Mouse (Mus musculus) stomach, embryonic 15.5 days (tissue): ENCODE results near the gene Dennd5a. TPM values are rescaled to one million over a fixed set of nuclear protein-coding genes. Genes with fewer than 3 reads are reported as not detected.
A peak's percentile ranks its signal among the peaks of the same experiment; 100 is the strongest.

Experiments used
- ATAC-seq: fragments of 200-750 bp; cut with Nextera tagmentation; 2 replicates; pipeline ENCODE4 v1.8.0; 2017; ENCODE audit warnings: low read depth, moderate number of reproducible peaks, moderate TSS enrichment; ENCODE audit not compliant: insufficient read depth, low FRiP score
- H3K27ac ChIP-seq: fragments of 300-500 bp; sonication (generic); 2 replicates; pipeline ENCODE4 v1.5.1; 2015; ENCODE audit warnings: mild to moderate bottlenecking, inconsistent platforms
- H3K27me3 ChIP-seq: fragments of 300-500 bp; sonication (generic); replicated peaks from 2 replicates; pipeline ENCODE4 v1.6.1; 2015; ENCODE audit warnings: inconsistent platforms
- H3K36me3 ChIP-seq: fragments of 300-500 bp; sonication (generic); 2 replicates; pipeline ENCODE4 v1.6.1; 2015; ENCODE audit warnings: inconsistent platforms
- H3K4me1 ChIP-seq: fragments of 300-500 bp; sonication (generic); 2 replicates; pipeline ENCODE4 v1.6.1; 2015; ENCODE audit warnings: inconsistent platforms
- H3K4me2 ChIP-seq: fragments of 300-500 bp; sonication (generic); 2 replicates; pipeline ENCODE4 v1.6.1; 2015; ENCODE audit warnings: mild to moderate bottlenecking, inconsistent platforms
- H3K4me3 ChIP-seq: fragments of 300-500 bp; sonication (generic); replicated peaks from 2 replicates; pipeline ENCODE4 v1.5.1; 2015; ENCODE audit warnings: inconsistent platforms
- H3K9ac ChIP-seq: fragments of 300-500 bp; sonication (generic); 2 replicates; pipeline ENCODE4 v1.6.1; 2015; ENCODE audit warnings: inconsistent platforms
- H3K9me3 ChIP-seq: fragments of 300-500 bp; sonication (generic); 2 replicates; pipeline ENCODE4 v1.6.1; 2016; ENCODE audit warnings: inconsistent platforms
- WGBS: fragments of 180-500 bp; shearing (Covaris S2); methylation state at CpG from one replicate; pipeline ENCODE4 v1.1.7; 2015; 5-methylcytosine and 5-hydroxymethylcytosine counted together
- polyA plus RNA-seq: library from polyadenylated mRNA; unstranded; fragments of >200 nt; fragmentation: Nextera tagmentation; extraction: Ambion mirVana; gene quantifications from 2 replicates; pipeline ENCODE4 v1.2.1, GENCODE M21; 2015

The Dennd5a gene
- polyA plus RNA-seq, 1 experiment from 2014 or later = 31.1 TPM

DNA sequence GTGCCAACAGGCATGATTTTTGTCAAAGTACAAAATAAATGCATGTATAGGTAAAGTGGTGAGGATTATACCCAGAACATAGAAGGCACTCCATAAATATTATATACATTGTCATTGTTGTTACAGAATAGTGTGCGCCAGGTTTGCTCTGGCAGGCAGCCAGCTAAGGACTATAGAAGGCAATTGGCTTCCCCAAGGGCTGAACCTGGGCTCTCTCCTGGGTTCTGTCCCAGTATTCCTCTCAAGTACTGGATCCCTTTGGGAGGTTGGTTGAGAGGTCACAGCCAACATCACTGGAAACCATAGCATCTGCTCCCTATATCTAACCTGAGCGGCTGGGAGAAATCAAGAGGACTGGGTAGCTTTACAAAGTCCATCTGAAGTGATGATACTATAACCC, 1.3 kb upstream of the Dennd5a start:
- H3K4me2 ChIP-seq = no peak overlapping the region
- no peak for ATAC-seq
- H3K36me3 ChIP-seq = no peaks in the 10 kb centered on the region
- H3K4me1 ChIP-seq = 0 out of 2 replicates have a peak, but pooled peaks cover 10% of the 10 kb centered on the region
- no peak overlapping the region for H3K4me3 ChIP-seq
- H3K27me3 ChIP-seq = no peaks in the 10 kb centered on the region
- no peaks in the 10 kb centered on the region for H3K9me3 ChIP-seq
- WGBS = 71% methylated on average over 2 of the region's 2 CpGs
- H3K27ac ChIP-seq = no peak overlapping the region
- H3K9ac ChIP-seq = no peak overlapping the region

DNA sequence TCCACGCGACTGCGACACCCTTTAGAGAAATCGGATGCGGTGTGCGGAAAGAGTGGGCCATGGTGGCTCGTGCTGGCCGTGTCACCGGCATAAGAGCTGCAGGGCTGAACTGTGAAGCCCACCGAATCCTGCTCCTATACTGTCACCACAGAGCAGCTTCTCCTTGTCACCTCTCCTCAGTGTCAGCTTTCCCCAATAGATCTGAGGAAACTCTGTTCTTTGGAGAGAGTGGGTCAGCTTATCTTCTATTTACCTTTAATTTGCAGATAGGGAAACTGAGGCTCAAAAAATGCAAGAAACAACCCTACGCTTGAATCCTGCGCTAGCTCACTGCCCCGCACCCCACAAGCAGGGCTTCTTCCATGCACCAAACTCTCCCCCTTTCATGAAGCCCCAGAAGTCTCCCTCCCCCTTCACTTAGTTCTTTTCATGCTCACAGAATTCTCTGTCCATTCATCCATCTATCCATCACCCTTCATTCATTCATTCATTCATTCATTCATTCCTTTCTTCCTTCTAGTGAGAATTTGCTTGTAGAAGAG, 414 bp upstream of the Dennd5a start:
- Histone ChIP-seq H3K27ac (peak overlapping the region; percentile 89), H3K9ac (peak overlapping the region; percentile 70), H3K9me3 (no peaks in the 10 kb centered on the region), H3K4me3 (peak overlapping the region; percentile 82), H3K4me2 (peak overlapping the region; percentile 86), H3K36me3 (no peaks in the 10 kb centered on the region), H3K27me3 (no peaks in the 10 kb centered on the region), H3K4me1 (0 out of 2 replicates have a peak, but pooled peaks cover 10% of the 10 kb centered on the region)
- WGBS = 10% methylated on average over 13 of the region's 13 CpGs
- ATAC-seq = peak; percentile 1; the same call in 1 of the 2 replicates

DNA sequence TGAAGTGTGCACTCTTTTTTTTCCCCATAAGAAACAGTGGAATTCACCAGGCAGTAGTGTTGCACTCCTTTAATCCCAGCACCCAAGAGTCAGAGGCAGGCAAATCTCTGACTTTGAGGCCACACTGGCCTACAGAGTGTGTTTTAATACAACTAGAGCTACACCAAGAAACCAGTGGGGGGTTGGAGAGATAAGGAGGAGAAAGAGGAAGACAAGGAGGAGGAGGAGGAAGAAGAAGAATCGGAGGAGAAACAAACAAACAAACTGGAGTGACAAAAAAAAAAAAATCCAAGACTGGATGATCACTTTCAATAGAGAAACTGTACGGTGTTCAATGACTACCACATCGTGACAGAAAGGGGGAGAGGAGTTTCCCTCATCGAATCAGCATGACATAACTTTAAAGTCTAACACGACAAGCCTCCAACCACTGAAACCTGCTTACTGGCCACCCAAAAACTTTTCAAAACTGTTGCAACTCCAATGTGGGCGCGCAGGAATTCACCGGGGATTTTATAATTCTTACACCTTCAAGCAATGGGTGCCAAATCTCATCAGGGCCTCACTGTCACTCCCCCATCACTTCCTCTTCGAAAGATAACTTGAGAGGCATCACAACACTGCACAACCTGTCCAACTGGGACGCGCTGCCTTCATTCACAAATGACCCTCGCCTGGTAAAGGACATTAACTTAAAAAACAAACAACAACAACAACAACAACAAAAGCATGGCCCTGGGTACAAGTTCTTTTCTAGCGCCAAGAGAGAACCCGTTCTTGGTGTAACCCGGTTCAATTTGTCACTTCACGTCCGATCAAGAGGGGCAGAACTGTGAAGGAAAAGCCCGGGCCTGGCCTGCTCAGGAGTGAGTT, 1.2 kb downstream of the Dennd5a start:
- no peaks in the 10 kb centered on the region for H3K36me3 ChIP-seq
- H3K27me3 ChIP-seq = no peaks in the 10 kb centered on the region
- peak overlapping the region; percentile 82 for H3K4me3 ChIP-seq
- peak overlapping the region; percentile 70; the same call in 1 of the 2 replicates for H3K9ac ChIP-seq
- H3K4me2 ChIP-seq = peak overlapping the region; percentile 86
- H3K9me3 ChIP-seq = no peaks in the 10 kb centered on the region
- no peak for ATAC-seq
- H3K27ac ChIP-seq = peak overlapping the region; percentile 89
- 7% methylated on average over 18 of the region's 18 CpGs for WGBS
- H3K4me1 ChIP-seq = 0 out of 2 replicates have a peak, but pooled peaks cover 19% of the 10 kb centered on the region

DNA sequence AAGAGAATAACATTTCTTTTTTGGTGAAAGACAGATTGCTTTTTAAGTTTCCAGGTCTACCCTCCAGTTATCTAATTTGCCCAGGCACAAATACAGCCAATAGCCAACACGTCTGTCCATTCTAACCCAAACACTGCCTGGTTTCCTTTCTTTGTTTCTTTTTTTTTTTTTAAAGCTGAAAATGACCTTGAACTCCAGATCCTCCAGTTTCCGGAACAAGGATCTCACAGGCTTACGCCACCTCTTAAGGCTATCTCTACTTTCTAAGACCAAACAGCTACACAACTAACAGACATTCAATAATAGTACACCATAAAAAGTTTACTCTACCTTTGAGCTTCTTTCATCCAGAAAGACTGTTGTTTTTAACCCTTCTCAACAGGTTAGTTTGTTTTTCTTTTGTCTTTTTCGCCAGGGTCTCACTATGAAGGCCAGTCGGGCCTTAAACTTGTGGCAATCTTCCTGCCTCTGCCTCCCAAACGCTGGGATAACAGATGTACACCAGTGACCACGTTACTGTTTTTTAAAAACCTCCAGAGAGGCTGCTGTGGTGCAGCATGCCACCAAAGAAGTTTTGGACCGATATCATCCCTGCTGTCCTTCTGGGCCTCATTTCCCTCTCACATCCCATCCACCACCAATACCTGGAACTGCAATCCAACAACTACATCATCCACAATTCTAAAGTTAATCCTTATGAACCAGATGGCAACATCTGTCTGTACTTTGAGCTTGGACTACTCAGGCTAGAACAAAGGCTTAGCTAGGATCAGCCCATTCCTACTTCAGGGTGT, 2.1 kb downstream of the Dennd5a start:
- 61% methylated on average over 8 of the region's 8 CpGs for WGBS
- Histone ChIP-seq H3K4me1 (0 out of 2 replicates have a peak, but pooled peaks cover 19% of the 10 kb centered on the region), H3K9ac (no peak overlapping the region), H3K27me3 (no peaks in the 10 kb centered on the region), H3K9me3 (no peaks in the 10 kb centered on the region), H3K4me2 (peak overlapping the region; percentile 86), H3K4me3 (peak overlapping the region; percentile 82), H3K36me3 (no peaks in the 10 kb centered on the region), H3K27ac (no peak overlapping the region)
- no peak for ATAC-seq

DNA sequence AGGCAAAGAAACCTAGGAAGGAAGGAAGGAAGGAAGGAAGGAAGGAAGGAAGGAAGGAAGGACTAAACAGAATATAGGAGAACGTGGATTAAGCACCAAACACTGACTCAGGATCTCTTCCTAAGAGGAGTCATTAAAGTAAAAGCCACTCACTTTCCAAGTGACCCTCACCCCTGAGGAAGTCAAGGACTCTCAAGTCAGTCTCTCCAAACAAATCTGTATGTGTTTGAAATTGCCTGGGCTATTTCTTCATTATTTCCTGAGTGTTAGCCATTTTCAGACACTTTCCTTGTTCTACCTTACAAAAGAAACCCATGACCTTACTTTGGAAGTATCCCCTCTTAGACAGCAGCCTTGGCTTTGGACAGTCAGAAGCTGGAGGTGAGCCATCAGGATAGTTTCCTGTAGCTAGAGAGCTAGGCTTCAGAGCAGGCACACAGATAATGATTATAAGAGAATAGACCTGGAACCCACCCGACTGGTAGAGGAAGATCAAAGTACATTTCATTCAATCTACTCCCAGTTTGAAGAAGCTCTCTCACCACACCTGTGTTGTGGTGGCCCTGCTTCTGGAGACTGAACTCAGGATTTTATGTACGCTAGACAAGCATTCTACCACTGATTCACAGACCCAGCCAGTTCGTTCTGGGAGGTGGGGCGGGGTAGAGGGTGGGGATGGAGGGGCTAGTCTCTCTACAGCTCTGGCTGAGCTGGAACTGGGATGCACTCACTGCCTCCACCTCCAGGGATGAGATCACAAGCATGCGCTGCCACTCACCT, 5.5 kb downstream of the Dennd5a start:
- H3K4me3 ChIP-seq = no peak overlapping the region
- no peak for ATAC-seq
- H3K27ac ChIP-seq = no peak overlapping the region
- H3K9me3 ChIP-seq = no peaks in the 10 kb centered on the region
- no peak overlapping the region for H3K4me2 ChIP-seq
- 54% methylated on average over 6 of the region's 6 CpGs for WGBS
- no peaks in the 10 kb centered on the region for H3K27me3 ChIP-seq
- no peak overlapping the region for H3K9ac ChIP-seq
- 0 out of 2 replicates have a peak, but pooled peaks cover 15% of the 10 kb centered on the region for H3K4me1 ChIP-seq
- H3K36me3 ChIP-seq = no peaks in the 10 kb centered on the region

DNA sequence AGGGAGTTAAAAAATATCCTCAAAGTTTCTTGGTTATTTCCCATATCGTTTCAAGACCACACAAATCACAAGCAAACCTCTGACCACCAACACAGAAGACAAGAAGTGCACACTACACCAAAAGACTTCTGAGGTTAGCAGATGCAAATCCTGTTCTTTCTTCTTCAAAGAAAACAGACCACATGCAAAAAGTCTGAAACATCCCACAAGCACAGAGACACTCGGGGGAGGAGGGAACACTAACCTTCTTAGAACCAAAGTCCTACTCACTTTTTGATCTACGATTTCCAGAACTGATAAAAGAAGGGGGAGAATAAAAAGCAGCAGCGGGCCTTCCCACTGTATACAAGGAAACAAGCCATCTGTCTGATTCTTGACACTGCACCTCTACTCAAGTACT, 9.0 kb downstream of the Dennd5a start:
- ATAC-seq = no peak
- H3K4me2 ChIP-seq = no peak overlapping the region
- H3K9ac ChIP-seq = no peak overlapping the region
- H3K4me3 ChIP-seq = no peak overlapping the region
- WGBS = 72% methylated on average over 4 of the region's 4 CpGs
- H3K27me3 ChIP-seq = no peaks in the 10 kb centered on the region
- H3K9me3 ChIP-seq = no peaks in the 10 kb centered on the region
- H3K27ac ChIP-seq = no peak overlapping the region
- H3K36me3 ChIP-seq = no peaks in the 10 kb centered on the region
- 0 out of 2 replicates have a peak, but pooled peaks cover 9% of the 10 kb centered on the region for H3K4me1 ChIP-seq

DNA sequence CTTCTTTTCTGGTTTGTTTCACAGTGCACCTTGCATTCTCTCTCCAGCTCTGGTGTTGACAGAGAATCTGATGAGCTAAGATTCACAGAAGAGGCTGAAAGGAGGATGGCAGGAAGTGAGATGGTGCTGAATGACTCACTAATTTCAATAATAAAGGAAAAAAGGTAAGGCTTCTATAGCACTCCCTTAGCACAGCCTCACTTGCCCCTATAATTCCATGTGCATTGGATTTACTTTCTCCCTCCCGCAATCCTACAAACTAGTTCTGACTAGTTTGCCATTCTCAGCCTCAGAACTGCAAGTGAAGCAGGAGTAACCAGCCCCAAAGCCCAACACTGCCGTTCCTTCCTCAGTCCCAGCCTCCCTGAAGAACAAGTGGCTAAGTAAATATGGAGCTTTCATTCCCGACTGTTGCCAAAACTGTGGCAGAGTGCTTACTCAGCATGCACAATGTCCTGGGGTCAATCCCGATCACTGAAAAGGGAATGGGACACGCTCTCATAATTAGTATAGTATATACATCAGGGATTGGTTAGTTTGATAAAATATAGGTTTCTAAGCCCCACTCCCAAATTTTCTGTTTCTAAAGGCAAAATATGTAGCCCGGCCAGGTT, 15.7 kb downstream of the Dennd5a start:
- H3K36me3 ChIP-seq = no peaks in the 10 kb centered on the region
- peak overlapping the region; percentile 57; the same call in 1 of the 2 replicates for H3K27ac ChIP-seq
- no peaks in the 10 kb centered on the region for H3K9me3 ChIP-seq
- WGBS = 53% methylated on average over 6 of the region's 6 CpGs
- H3K4me2 ChIP-seq = no peak overlapping the region; the same call in 1 of the 2 replicates
- H3K4me3 ChIP-seq = no peak overlapping the region
- no peaks in the 10 kb centered on the region for H3K27me3 ChIP-seq
- H3K4me1 ChIP-seq = 0 out of 2 replicates have a peak, but pooled peaks cover 4% of the 10 kb centered on the region
- no peak overlapping the region for H3K9ac ChIP-seq
- no peak; the same call in 1 of the 2 replicates for ATAC-seq

DNA sequence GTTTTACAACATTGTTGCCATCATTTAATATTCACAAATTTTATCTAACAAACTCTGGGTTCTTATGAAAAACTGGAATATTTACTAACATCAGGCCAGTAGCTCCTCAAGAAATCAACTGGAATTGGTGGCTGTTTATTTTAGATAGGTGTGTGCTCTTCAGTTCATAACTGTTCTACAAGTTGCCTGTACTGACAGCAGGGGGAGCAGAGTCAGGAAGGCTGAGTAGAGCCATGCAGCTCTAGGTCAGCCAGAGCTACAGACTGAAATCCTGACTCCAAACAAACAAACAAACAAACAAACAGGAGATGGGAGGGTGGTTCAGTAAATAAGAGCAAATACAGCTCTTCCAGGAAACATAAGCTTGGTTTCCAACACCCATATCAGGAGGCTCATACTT, 30.6 kb downstream of the Dennd5a start:
- Histone ChIP-seq H3K4me1 (no peaks in the 10 kb centered on the region), H3K27ac (no peak overlapping the region), H3K4me2 (no peak overlapping the region), H3K36me3 (peaks cover 21% of the 10 kb centered on the region), H3K9ac (no peak overlapping the region), H3K4me3 (no peak overlapping the region), H3K27me3 (no peaks in the 10 kb centered on the region), H3K9me3 (no peaks in the 10 kb centered on the region)
- no peak for ATAC-seq

DNA sequence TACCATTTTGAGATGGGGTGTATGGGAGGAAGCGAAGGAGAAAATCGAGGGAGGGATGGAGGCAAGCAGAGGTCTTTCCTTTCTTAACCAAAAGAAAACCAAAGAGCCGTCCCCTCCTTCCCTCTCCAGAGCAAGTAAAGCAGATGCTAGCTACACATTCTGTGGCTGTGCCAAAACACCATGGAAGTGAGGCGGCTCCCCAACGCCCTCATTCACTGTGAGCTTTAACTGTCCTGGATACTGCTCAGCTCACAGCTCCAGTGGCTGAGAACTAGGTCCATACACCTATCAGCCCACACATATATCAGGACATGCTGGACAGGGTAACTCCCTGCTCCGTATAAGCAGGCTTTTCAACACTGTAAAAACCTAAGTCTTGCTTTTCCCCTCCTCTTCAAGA, 31.9 kb downstream of the Dennd5a start:
- ATAC-seq = no peak
- Histone ChIP-seq H3K27me3 (no peaks in the 10 kb centered on the region), H3K9me3 (no peaks in the 10 kb centered on the region), H3K4me1 (no peaks in the 10 kb centered on the region), H3K36me3 (peaks cover 13% of the 10 kb centered on the region), H3K9ac (no peak overlapping the region), H3K4me2 (no peak overlapping the region), H3K4me3 (no peak overlapping the region), H3K27ac (no peak overlapping the region)
- 89% methylated on average over 6 of the region's 6 CpGs for WGBS

DNA sequence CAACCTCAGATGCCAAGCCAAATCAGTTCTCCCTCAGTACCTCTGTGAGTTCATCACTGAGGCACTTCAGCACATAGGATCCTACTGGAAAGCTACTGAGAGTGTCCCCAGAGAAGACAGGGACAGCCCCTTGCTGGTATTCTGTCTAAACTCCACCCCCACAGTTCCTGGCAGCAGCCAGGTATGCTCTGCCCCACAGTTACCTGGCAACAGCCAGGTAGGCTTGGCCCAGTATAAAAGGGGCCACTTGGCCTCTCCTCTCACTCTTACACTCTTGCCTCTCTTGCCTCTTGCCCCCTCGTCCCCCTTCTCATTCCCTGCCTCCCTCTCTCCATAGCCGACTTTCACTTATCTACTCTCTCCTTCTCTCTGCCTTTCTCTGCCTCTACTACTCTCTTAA, 35.3 kb downstream of the Dennd5a start:
- Histone ChIP-seq H3K27ac (no peak overlapping the region), H3K36me3 (peaks cover 4% of the 10 kb centered on the region; the same call in 1 of the 2 replicates), H3K4me2 (no peak overlapping the region), H3K27me3 (no peaks in the 10 kb centered on the region), H3K9ac (no peak overlapping the region), H3K4me3 (no peak overlapping the region), H3K4me1 (no peaks in the 10 kb centered on the region), H3K9me3 (no peaks in the 10 kb centered on the region)
- ATAC-seq = no peak
- 56% methylated on average over 2 of the region's 2 CpGs for WGBS

DNA sequence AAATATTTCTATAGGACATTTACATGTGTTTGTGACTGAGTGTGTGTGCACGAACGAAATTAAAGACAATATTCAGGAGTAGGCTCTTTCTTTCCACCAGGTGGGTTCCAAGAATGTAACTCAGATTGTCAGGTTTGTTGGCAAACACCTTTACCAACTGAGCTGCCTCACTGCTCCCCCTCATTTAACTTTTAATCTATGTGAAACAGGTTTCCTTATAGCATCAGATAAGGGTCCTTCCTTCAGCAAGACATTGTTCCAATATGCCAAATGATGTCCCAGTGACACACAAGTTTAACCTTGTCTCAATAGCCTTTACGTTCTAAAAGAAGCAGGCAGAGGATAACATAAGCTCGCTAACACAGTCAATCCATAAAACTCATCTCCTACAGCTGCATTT, 37.4 kb downstream of the Dennd5a start:
- H3K27me3 ChIP-seq = no peaks in the 10 kb centered on the region
- no peak overlapping the region for H3K4me3 ChIP-seq
- 88% methylated on average over 4 of the region's 4 CpGs for WGBS
- peaks cover 17% of the 10 kb centered on the region for H3K36me3 ChIP-seq
- ATAC-seq = no peak
- no peak overlapping the region for H3K9ac ChIP-seq
- no peaks in the 10 kb centered on the region for H3K9me3 ChIP-seq
- H3K4me1 ChIP-seq = no peaks in the 10 kb centered on the region
- H3K4me2 ChIP-seq = no peak overlapping the region
- H3K27ac ChIP-seq = no peak overlapping the region
